ENCODE assay signal across 7 mouse cellular contexts in the genomic region with DNA sequence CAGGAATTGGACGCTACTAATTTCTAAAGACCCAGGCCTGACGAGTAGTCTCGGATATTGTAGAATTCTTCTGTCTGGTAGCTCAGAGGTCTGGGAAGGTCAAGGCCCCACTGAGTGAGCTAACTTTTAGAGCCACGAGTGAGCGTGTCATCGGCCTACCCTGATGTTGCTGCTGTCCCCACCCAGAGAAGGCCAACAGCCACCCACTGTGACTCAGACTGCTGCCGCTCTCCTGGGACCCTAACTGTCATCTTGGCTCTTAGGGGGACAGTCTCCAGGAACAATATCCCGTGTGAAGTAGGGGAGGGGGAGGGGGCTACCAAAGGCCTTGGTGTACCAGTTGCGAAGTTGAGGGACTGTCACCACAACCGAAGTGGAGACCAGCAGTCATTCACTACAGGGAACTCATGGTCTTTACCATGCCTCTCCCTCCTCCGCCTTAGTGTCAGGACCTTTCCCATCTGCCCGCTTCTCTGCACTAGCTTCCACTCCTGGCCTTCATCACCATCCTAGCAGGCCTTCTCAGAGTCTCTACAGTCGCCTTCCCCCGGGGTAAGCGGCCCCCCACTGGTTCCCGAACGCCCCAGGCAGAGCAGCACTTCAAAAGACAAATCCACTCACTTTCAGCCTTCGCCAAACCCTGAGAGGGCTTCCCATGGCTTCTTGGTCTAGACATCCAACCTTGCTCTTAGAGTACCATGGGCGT. TPM values are rescaled to one million over a fixed set of nuclear protein-coding genes. Genes with fewer than 3 reads are reported as not detected.
DNase-seq lines count a peak whose midpoint lies in the region; ATAC-seq and TF ChIP-seq lines count a peak whose summit lies in the region.

No protein-coding gene starts in this region.

- H3K36me3 ChIP-seq in forebrain, embryonic 10.5 days (replicated peaks): no peaks in the 10 kb centered on the region
- H3K36me3 ChIP-seq in intestine, postnatal 0 days (ENCODE audit: control insufficient read depth, insufficient read depth): no peaks in the 10 kb centered on the region

- WGBS in lung, adult 2 months: 43% methylated on average over 19 of the region's 19 CpGs
- WGBS in forebrain, embryonic 10.5 days: 28% methylated on average over 19 of the region's 19 CpGs
- 36% methylated on average over 19 of the region's 19 CpGs for WGBS in intestine, postnatal 0 days
- WGBS in olfactory bulb, adult 2 months: 40% methylated on average over 19 of the region's 19 CpGs

- peaks cover 7% of the 10 kb centered on the region; the same call in 1 of the 2 replicates for H3K4me1 ChIP-seq in lung, adult 2 months (ENCODE audit: control insufficient read depth, insufficient read depth, low read length)
- peaks cover 44% of the 10 kb centered on the region for H3K4me1 ChIP-seq in forebrain, embryonic 10.5 days
- 0 out of 2 replicates have a peak, but pooled peaks cover 2% of the 10 kb centered on the region for H3K4me1 ChIP-seq in intestine, postnatal 0 days (replicated peaks; ENCODE audit: control insufficient read depth, insufficient read depth, low read length)
- peaks cover 22% of the 10 kb centered on the region for H3K4me1 ChIP-seq in olfactory bulb, adult 2 months (ENCODE audit: control insufficient read depth, insufficient read depth, low read length)

- DNase-seq in lung, adult 2 months: no peak
- DNase-seq in lung, postnatal 36 days: no peak
- DNase-seq in forebrain, embryonic 10.5 days (ENCODE audit: extremely low spot score, low spot score): no peak
- DNase-seq in testis, postnatal 10 days (ENCODE audit: low spot score): no peak
- DNase-seq in frontal cortex, adult 2 months (ENCODE audit: extremely low spot score in 1 of 2, low spot score in 1 of 2): no peak

- H3K9ac ChIP-seq in intestine, postnatal 0 days (ENCODE audit: low read depth, low read length): peak overlapping the region; percentile 38; the same call in 1 of the 2 replicates

- peak overlapping the region; percentile 22 for H3K4me3 ChIP-seq in lung, adult 2 months (replicated peaks; ENCODE audit: extremely low read depth, low read depth, low read length)
- H3K4me3 ChIP-seq in forebrain, embryonic 10.5 days: peak overlapping the region; percentile 52
- peak overlapping the region; percentile 32 for H3K4me3 ChIP-seq in intestine, postnatal 0 days (ENCODE audit: low read depth, low read length)
- peak overlapping the region; percentile 28 for H3K4me3 ChIP-seq in olfactory bulb, adult 2 months (ENCODE audit: insufficient read depth, low read depth, low read length)

- TF ChIP-seq POLR2A in lung, adult 2 months (IDR thresholded peaks at IDR 0.05; ENCODE audit: borderline replicate concordance, extremely low read depth, low read depth, low read length): no peak
- TF ChIP-seq POLR2A in olfactory bulb, adult 2 months (IDR thresholded peaks at IDR 0.05; ENCODE audit: insufficient read depth, low read depth, low read length): no peak

- H3K27ac ChIP-seq in forebrain, embryonic 10.5 days: peak overlapping the region; percentile 92
- peak overlapping the region; percentile 41; the same call in 1 of the 2 replicates for H3K27ac ChIP-seq in intestine, postnatal 0 days (ENCODE audit: low read depth, low read length)
- no peak overlapping the region for H3K27ac ChIP-seq in olfactory bulb, adult 2 months (ENCODE audit: insufficient read depth, low read depth, low read length)

- no peaks in the 10 kb centered on the region; the same call in 1 of the 2 replicates for H3K27me3 ChIP-seq in forebrain, embryonic 10.5 days (ENCODE audit: poor library complexity, severe bottlenecking)
- H3K27me3 ChIP-seq in intestine, postnatal 0 days (replicated peaks; ENCODE audit: control insufficient read depth, insufficient read depth, low read length): no peaks in the 10 kb centered on the region

- no peak for ATAC-seq in intestine, postnatal 0 days

- TF ChIP-seq CTCF in lung, adult 2 months (IDR thresholded peaks at IDR 0.05; ENCODE audit: insufficient read depth, low read length): no peak
- no peak for TF ChIP-seq CTCF in intestine, postnatal 0 days (IDR thresholded peaks at IDR 0.05; ENCODE audit: low read depth)
- no peak for TF ChIP-seq CTCF in olfactory bulb, adult 2 months (IDR thresholded peaks at IDR 0.05; ENCODE audit: insufficient read depth, low read depth, low read length)

- peak overlapping the region; percentile 67 for H3K4me2 ChIP-seq in intestine, postnatal 0 days (replicated peaks; ENCODE audit: low read depth)

- H3K9me3 ChIP-seq in forebrain, embryonic 10.5 days: no peaks in the 10 kb centered on the region
- H3K9me3 ChIP-seq in intestine, postnatal 0 days (ENCODE audit: control insufficient read depth): no peaks in the 10 kb centered on the region

RNA-seq across cellular contexts. Expression of a gene that starts 2.4 kb away (rescaled TPM):
- polyA plus RNA-seq in lung, adult 2 months (2012; rRNA removed): 55.2 and 57.8 TPM in 2 replicates
- polyA plus RNA-seq in forebrain, embryonic 10.5 days (2016; fragmentation: Nextera tagmentation; extraction: Ambion mirVana): 44.1 and 56.4 TPM in 2 replicates
- polyA plus RNA-seq in intestine, postnatal 0 days (2015; fragmentation: Nextera tagmentation; extraction: Ambion mirVana): 9.4 and 9.5 TPM in 2 replicates
- polyA plus RNA-seq in olfactory bulb, adult 2 months (2012; ENCODE audit: insufficient read depth, insufficient read length, low replicate concordance, missing spikeins): not detected in 2 replicates
- 69.6 and 81.2 TPM in 2 replicates for polyA plus RNA-seq in frontal cortex, adult 2 months (2012; rRNA removed)

RNA-seq across cellular contexts. Expression of a gene that starts 2.5 kb away (rescaled TPM):
- 0.18 and 0.26 TPM in 2 replicates for polyA plus RNA-seq in lung, adult 2 months (2012; rRNA removed)
- polyA plus RNA-seq in forebrain, embryonic 10.5 days (2016; fragmentation: Nextera tagmentation; extraction: Ambion mirVana): not detected in 2 replicates
- 10.1 and 11.1 TPM in 2 replicates for polyA plus RNA-seq in intestine, postnatal 0 days (2015; fragmentation: Nextera tagmentation; extraction: Ambion mirVana)
- not detected in 2 replicates for polyA plus RNA-seq in olfactory bulb, adult 2 months (2012; ENCODE audit: insufficient read depth, insufficient read length, low replicate concordance, missing spikeins)
- 0.34 and 0.40 TPM in 2 replicates for polyA plus RNA-seq in frontal cortex, adult 2 months (2012; rRNA removed)

RNA-seq across cellular contexts. Expression of a gene that starts 39.7 kb away (rescaled TPM):
- 11.4 and 12.1 TPM in 2 replicates for polyA plus RNA-seq in lung, adult 2 months (2012; rRNA removed)
- 27.4 and 30.5 TPM in 2 replicates for polyA plus RNA-seq in forebrain, embryonic 10.5 days (2016; fragmentation: Nextera tagmentation; extraction: Ambion mirVana)
- polyA plus RNA-seq in intestine, postnatal 0 days (2015; fragmentation: Nextera tagmentation; extraction: Ambion mirVana): 4.7 and 6.1 TPM in 2 replicates
- polyA plus RNA-seq in olfactory bulb, adult 2 months (2012; ENCODE audit: insufficient read depth, insufficient read length, low replicate concordance, missing spikeins): not detected in 2 replicates
- polyA plus RNA-seq in frontal cortex, adult 2 months (2012; rRNA removed): 63.7 and 70.1 TPM in 2 replicates

Comparison
In these comparisons a context has a peak if more than half of its experiments do, and no peak if none do; other contexts are left out.
1. RNA of a gene that starts 2.4 kb away (polyA plus RNA-seq): 69.6 to 81.2 TPM in frontal cortex, adult 2 months, 55.2 to 57.8 TPM in lung, adult 2 months, 44.1 to 56.4 TPM in forebrain, embryonic 10.5 days and 9.4 to 9.5 TPM in intestine, postnatal 0 days; not detected in olfactory bulb, adult 2 months; every median in the first group is over 10 times any median in the second.
2. Peak in every context shown above with its lines, with median percentiles within 50 percentile points of each other: H3K4me3 ChIP-seq.